In the genomic region with DNA sequence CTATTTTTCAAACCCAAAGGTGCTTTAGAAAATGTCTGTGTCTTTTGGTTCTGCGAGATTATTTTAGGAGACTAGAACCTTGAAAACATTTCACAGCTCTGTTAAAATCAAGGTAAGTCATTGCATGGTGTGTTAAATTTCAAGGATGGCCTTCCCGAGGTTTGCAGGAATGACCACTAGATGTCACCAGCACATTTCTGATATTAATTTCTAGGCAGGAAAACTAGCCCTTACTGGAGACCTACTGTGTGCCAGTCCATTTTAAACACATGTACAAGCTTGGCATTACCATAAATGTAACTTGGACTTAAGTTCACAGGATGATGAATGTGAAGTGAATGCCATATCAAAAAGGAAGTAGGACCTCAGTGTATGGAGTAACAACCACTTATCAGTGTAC, we compare ENCODE assay signal across 13 mouse cellular contexts.
DNase-seq lines count a peak whose midpoint lies in the region; ATAC-seq and TF ChIP-seq lines count a peak whose summit lies in the region.
"Had no signal": no experiment of that assay in that cellular context is flagged by ENCODE, and none has a peak within 500 bp of the region (broad histone marks: within the 10 kb centered on the region; RNA-seq: fewer than 3 reads in every experiment).

No protein-coding gene starts in this region.

- TF ChIP-seq CTCF in gastrocnemius, adult 2 months (IDR thresholded peaks at IDR 0.05): peak; percentile 51
- peak; percentile 46 for TF ChIP-seq CTCF in lung, postnatal 0 days (IDR thresholded peaks at IDR 0.05)
- peak in 1 of 3 experiments; percentile 20; a peak in 2 of 6 replicates for TF ChIP-seq CTCF in MEL (IDR thresholded peaks at IDR 0.05 in 2 of 3, conservative IDR thresholded peaks at IDR 0.05 in 1 of 3; ENCODE audit: control insufficient read depth in 1 of 3, insufficient read depth in 1 of 3, low read depth in 2 of 3, low read length in 3 of 3, poor library complexity in 1 of 3, severe bottlenecking in 1 of 3)
- peak; percentile 65 for TF ChIP-seq CTCF in stomach, postnatal 0 days (IDR thresholded peaks at IDR 0.05; ENCODE audit: low read depth)

- H3K27me3 ChIP-seq in lung, postnatal 0 days (replicated peaks; ENCODE audit: insufficient read depth, low read length): no peaks in the 10 kb centered on the region
- no peaks in the 10 kb centered on the region for H3K27me3 ChIP-seq in MEL (ENCODE audit: control insufficient read depth in 1 of 2, insufficient read depth in 2 of 2, low read length in 2 of 2)
- no peaks in the 10 kb centered on the region for H3K27me3 ChIP-seq in stomach, postnatal 0 days (ENCODE audit: control insufficient read depth, insufficient read depth, low read length)
- H3K27me3 ChIP-seq: heart, embryonic 15.5 days; stomach, embryonic 15.5 days had no signal

- TF ChIP-seq POLR2A in MEL (IDR thresholded peaks at IDR 0.05; ENCODE audit: control insufficient read depth in 1 of 2, insufficient read depth in 1 of 2, low read depth in 1 of 2, low read length in 2 of 2, poor library complexity in 1 of 2): no peak

- DNase-seq in gastrocnemius, adult 2 months: no peak
- DNase-seq in gastrocnemius, adult 18-20 months (ENCODE audit: low spot score): no peak
- DNase-seq in lung, postnatal 0 days (ENCODE audit: low spot score): no peak
- DNase-seq in lung, postnatal 25 days (ENCODE audit: low spot score): no peak
- DNase-seq in MEL (ENCODE audit: low read depth, low spot score): peak; percentile 1
- DNase-seq in stomach, postnatal 0 days (ENCODE audit: low spot score): no peak
- DNase-seq: adrenal gland, postnatal 14 days; kidney, postnatal 14 days; layer of hippocampus, postnatal 36 days; lung, postnatal 14 days had no signal

- intact Hi-C loops in gastrocnemius, adult 2 months (cut with DNase I): no loop called here

- H3K9ac ChIP-seq in lung, postnatal 0 days (replicated peaks; ENCODE audit: low read depth): no peak overlapping the region
- H3K9ac ChIP-seq in MEL (ENCODE audit: control insufficient read depth, low read depth, low read length, poor library complexity, severe bottlenecking): no peak overlapping the region
- no peak overlapping the region for H3K9ac ChIP-seq in stomach, postnatal 0 days (ENCODE audit: low read length)
- H3K9ac ChIP-seq: heart, embryonic 15.5 days; stomach, embryonic 15.5 days had no signal

- H3K36me3 ChIP-seq in lung, postnatal 0 days (ENCODE audit: insufficient read depth, low read length): no peaks in the 10 kb centered on the region
- no peaks in the 10 kb centered on the region for H3K36me3 ChIP-seq in MEL (ENCODE audit: control insufficient read depth in 1 of 2, insufficient read depth in 2 of 2, low read length in 2 of 2)
- no peaks in the 10 kb centered on the region for H3K36me3 ChIP-seq in stomach, postnatal 0 days (ENCODE audit: control insufficient read depth, insufficient read depth, low read length)
- H3K36me3 ChIP-seq: heart, embryonic 15.5 days; stomach, embryonic 15.5 days had no signal

- no peak overlapping the region for H3K27ac ChIP-seq in gastrocnemius, adult 2 months
- no peak overlapping the region for H3K27ac ChIP-seq in lung, postnatal 0 days (ENCODE audit: low read length)
- H3K27ac ChIP-seq in MEL (ENCODE audit: control insufficient read depth, low read depth, low read length): no peak overlapping the region
- no peak overlapping the region for H3K27ac ChIP-seq in stomach, postnatal 0 days (replicated peaks)
- H3K27ac ChIP-seq: heart, embryonic 15.5 days; stomach, embryonic 15.5 days had no signal

- peak; percentile 15; the same call in 1 of the 2 replicates for TF ChIP-seq RAD21 in MEL (IDR thresholded peaks at IDR 0.05; ENCODE audit: low read depth, low read length)

- ATAC-seq in lung, postnatal 0 days: no peak
- no peak for ATAC-seq in stomach, postnatal 0 days (ENCODE audit: low FRiP score, low TSS enrichment)
- no peak for ATAC-seq in monocyte, adult 5-6 weeks (replicated peaks; ENCODE audit: insufficient number of reproducible peaks, low FRiP score, low TSS enrichment, poor library complexity, severe bottlenecking)

- no peaks in the 10 kb centered on the region for H3K9me3 ChIP-seq in lung, postnatal 0 days (ENCODE audit: low read length)
- H3K9me3 ChIP-seq in MEL (replicated peaks; ENCODE audit: insufficient read depth, low read length): no peaks in the 10 kb centered on the region
- no peaks in the 10 kb centered on the region for H3K9me3 ChIP-seq in stomach, postnatal 0 days (ENCODE audit: control insufficient read depth, low read length)
- H3K9me3 ChIP-seq: heart, embryonic 15.5 days; stomach, embryonic 15.5 days had no signal

- WGBS in lung, postnatal 0 days: 31% methylated on average over 2 of the region's 2 CpGs
- 17% methylated on average over 2 of the region's 2 CpGs for WGBS in stomach, postnatal 0 days

- H3K4me1 ChIP-seq in lung, postnatal 0 days (ENCODE audit: insufficient read depth, low read depth, low read length): no peaks in the 10 kb centered on the region
- H3K4me1 ChIP-seq in MEL (ENCODE audit: control insufficient read depth in 1 of 2, insufficient read depth in 2 of 2, low read length in 2 of 2): no peaks in the 10 kb centered on the region
- H3K4me1 ChIP-seq in stomach, postnatal 0 days (replicated peaks; ENCODE audit: control insufficient read depth, insufficient read depth): no peaks in the 10 kb centered on the region
- H3K4me1 ChIP-seq: heart, embryonic 15.5 days; stomach, embryonic 15.5 days had no signal

- H3K4me2 ChIP-seq in lung, postnatal 0 days (replicated peaks; ENCODE audit: low read depth, low read length): no peak overlapping the region
- H3K4me2 ChIP-seq in stomach, postnatal 0 days (replicated peaks; ENCODE audit: low read depth): no peak overlapping the region
- H3K4me2 ChIP-seq: heart, embryonic 15.5 days; stomach, embryonic 15.5 days had no signal

- H3K79me2 ChIP-seq in MEL (ENCODE audit: control insufficient read depth, insufficient read depth, low read length, poor library complexity): no peaks in the 10 kb centered on the region

- TF ChIP-seq EP300 in lung, postnatal 0 days (IDR thresholded peaks at IDR 0.05): no peak
- TF ChIP-seq EP300 in MEL (IDR thresholded peaks at IDR 0.05; ENCODE audit: low read depth in 1 of 2, low read length in 2 of 2): no peak
- TF ChIP-seq EP300 in stomach, postnatal 0 days (optimal IDR thresholded peaks at IDR 0.05): no peak

- no peak overlapping the region for H3K4me3 ChIP-seq in gastrocnemius, adult 2 months
- H3K4me3 ChIP-seq in lung, postnatal 0 days (ENCODE audit: low read depth, low read length): no peak overlapping the region
- H3K4me3 ChIP-seq in MEL (ENCODE audit: control insufficient read depth in 1 of 2, insufficient read depth in 1 of 2, low read depth in 2 of 2, low read length in 2 of 2): no peak overlapping the region
- H3K4me3 ChIP-seq in stomach, postnatal 0 days (ENCODE audit: low read depth, low read length): no peak overlapping the region
- H3K4me3 ChIP-seq: heart, embryonic 15.5 days; stomach, embryonic 15.5 days had no signal

TF ChIP-seq in MEL, 35 proteins besides CTCF, POLR2A, EP300 and RAD21:
- TF ChIP-seq ELF1 (IDR thresholded peaks at IDR 0.05; ENCODE audit: low read depth, low read length): no peak
- no peak for TF ChIP-seq USF2 (IDR thresholded peaks at IDR 0.05; ENCODE audit: borderline replicate concordance in 1 of 2, insufficient read depth in 1 of 2, low read depth in 1 of 2, low read length in 2 of 2)
- TF ChIP-seq MEF2A (IDR thresholded peaks at IDR 0.05; ENCODE audit: extremely low read depth, insufficient replicate concordance, low read depth, low read length, poor library complexity, severe bottlenecking): no peak
- no peak for TF ChIP-seq GABPA (IDR thresholded peaks at IDR 0.05; ENCODE audit: low read depth, low read length)
- TF ChIP-seq TCF12 (IDR thresholded peaks at IDR 0.05; ENCODE audit: low read depth, low read length): no peak
- no peak for TF ChIP-seq ZC3H11A (IDR thresholded peaks at IDR 0.05; ENCODE audit: low read depth, low read length)
- TF ChIP-seq SMC3 (IDR thresholded peaks at IDR 0.05; ENCODE audit: low read depth, low read length): 0 out of 2 replicates have a peak, but pooled peaks have one; percentile 20
- peak; percentile 80 for TF ChIP-seq ZKSCAN1 (IDR thresholded peaks at IDR 0.05; ENCODE audit: low read depth, low read length)
